ENCODE assay signal across 8 mouse cellular contexts in the genomic region with DNA sequence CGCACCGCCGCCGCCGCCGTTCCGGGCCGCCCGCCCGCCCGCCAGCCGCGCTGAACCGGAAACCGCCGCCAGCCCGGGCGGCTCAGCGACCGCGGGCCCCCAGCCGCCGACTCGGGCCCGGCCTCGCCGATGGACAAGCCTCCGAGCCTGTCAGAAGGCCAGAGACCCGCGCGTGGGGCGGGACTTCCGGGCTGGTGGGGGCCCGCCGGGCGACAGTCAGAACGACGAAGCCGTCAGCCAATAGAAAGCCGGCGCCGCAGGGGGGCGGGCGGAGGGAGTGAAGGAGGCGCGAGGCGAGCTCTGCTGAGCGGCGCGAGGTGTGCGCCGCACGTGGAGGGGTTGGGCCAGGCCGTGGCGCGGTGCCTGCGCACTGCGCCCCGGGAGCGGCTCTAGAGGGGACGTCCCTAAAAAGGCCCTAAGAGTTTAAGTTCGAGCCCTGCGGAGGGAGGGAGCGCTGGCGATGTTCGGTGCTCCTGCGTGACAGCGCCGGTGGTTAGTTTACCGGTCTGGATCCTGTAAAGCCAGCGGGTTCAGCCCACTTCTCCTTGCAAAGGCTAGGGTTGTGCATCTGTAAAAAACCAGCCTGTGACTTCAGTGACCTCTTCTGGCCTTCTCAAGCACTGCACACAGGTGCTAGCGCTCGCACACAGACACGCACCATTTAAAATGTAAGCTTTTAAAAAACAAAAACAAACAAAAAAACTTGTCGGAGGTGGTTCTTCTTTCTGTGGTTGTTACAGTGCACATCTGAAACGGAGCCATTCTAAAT. TPM values are rescaled to one million over a fixed set of nuclear protein-coding genes. Genes with fewer than 3 reads are reported as not detected.
DNase-seq lines count a peak whose midpoint lies in the region; ATAC-seq lines count a peak whose summit lies in the region.

TSS of gene Mllt1 (minus strand) at position 53 of the 769 bp plus-strand sequence.

- ATAC-seq in hematopoietic stem cell, adult 5-6 weeks (replicated peaks in 1 of 2; ENCODE audit: insufficient read depth in 1 of 2, low FRiP score in 2 of 2, low TSS enrichment in 1 of 2, low read depth in 1 of 2, poor library complexity in 2 of 2, severe bottlenecking in 2 of 2): peak; percentile 93 to 98
- ATAC-seq in lung, embryonic 16.5 days (ENCODE audit: low read depth): peak; percentile 98

- peak within 1 kb of the TSS; percentile 94 for H3K9ac ChIP-seq in lung, embryonic 16.5 days (ENCODE audit: low read length)

- H3K4me3 ChIP-seq in lung, embryonic 16.5 days (ENCODE audit: low read length): peak within 1 kb of the TSS; percentile 96

- 3% methylated on average over 68 of the region's 76 CpGs for WGBS in lung, embryonic 16.5 days

- peaks cover 18% of the 10 kb centered on the region for H3K4me1 ChIP-seq in lung, embryonic 16.5 days (replicated peaks; ENCODE audit: control insufficient read depth, insufficient read depth, low read length)

- H3K27me3 ChIP-seq in lung, embryonic 16.5 days (ENCODE audit: control insufficient read depth, insufficient read depth, low read depth, low read length): no peaks in the 10 kb centered on the region

- no peaks in the 10 kb centered on the region for H3K36me3 ChIP-seq in lung, embryonic 16.5 days (ENCODE audit: control insufficient read depth, insufficient read depth, low read length)

- peak within 1 kb of the TSS; percentile 57 for H3K27ac ChIP-seq in lung, embryonic 16.5 days (ENCODE audit: low read length)

- H3K4me2 ChIP-seq in lung, embryonic 16.5 days (ENCODE audit: low read depth, low read length): peak within 1 kb of the TSS; percentile 90

- H3K9me3 ChIP-seq in lung, embryonic 16.5 days (ENCODE audit: control insufficient read depth, low read length): no peaks in the 10 kb centered on the region

- peak; percentile 82 for DNase-seq in MEL-GATA-1-ER (ENCODE audit: extremely low read depth, low read depth)
- DNase-seq in cerebellum, adult 8-10 months: peak; percentile 99
- peak; percentile 95 for DNase-seq in forelimb bud, embryonic 11.5 days (ENCODE audit: low read depth, low spot score)
- DNase-seq in layer of hippocampus, adult 9-10 months (ENCODE audit: low spot score): peak; percentile 93
- DNase-seq in ovary, postnatal 10 days (ENCODE audit: low spot score): peak; percentile 99
- peak; percentile 99 for DNase-seq in thymus, postnatal 10 days (ENCODE audit: low spot score in 2 of 2)

RNA-seq across cellular contexts. Expression of gene Mllt1, which starts in this region (rescaled TPM):
- total RNA-seq in hematopoietic stem cell, adult 5-6 weeks (2017): 15.3 and 19.3 TPM in 2 replicates
- polyA plus RNA-seq in lung, embryonic 16.5 days (2015; fragmentation: Nextera tagmentation; extraction: Ambion mirVana): 34.8 and 40.6 TPM in 2 replicates

Comparison
In these comparisons a context has a peak if more than half of its experiments do, and no peak if none do; other contexts are left out.
1. Peak in every context shown above with its lines: DNase-seq, ATAC-seq, H3K4me3 ChIP-seq and H3K27ac ChIP-seq.